Mouse (Mus musculus): ENCODE measurements at regions not wholly inside any gene's neighbourhood (a gene's known extent, or its start where the extent isn't known, plus 50 kb on each side); places are given as distances from the start of the nearest gene placed in this dataset.

GRCm38 (mm10) chr9:50136636-50136985, 208.2 kb downstream of the Rpl10-ps3 start:
- DNase-seq, result no peak

GRCm38 (mm10) chr9:50135939-50136635, 208.7 kb downstream of the Rpl10-ps3 start:
- DNase-seq, result no peak

- no peak for DNase-seq
These were observed 220.5 kb downstream of the Rpl10-ps3 start for GRCm38 (mm10) chr9:50124241-50124640.

- DNase-seq, result no peak
These were observed 223.8 kb downstream of the Rpl10-ps3 start for GRCm38 (mm10) chr9:50120820-50121599.

- DNase-seq, result no peak
These were observed 225.4 kb downstream of the Rpl10-ps3 start for GRCm38 (mm10) chr9:50119412-50119811.

GRCm38 (mm10) chr9:50118578-50118977, 226.2 kb downstream of the Rpl10-ps3 start:
- no peak for DNase-seq

- DNase-seq, result no peak
These were observed 238.2 kb downstream of the Rpl10-ps3 start for GRCm38 (mm10) chr9:50106551-50106950.

- DNase-seq, result no peak
These were observed 242.0 kb downstream of the Rpl10-ps3 start for GRCm38 (mm10) chr9:50102766-50103165.

GRCm38 (mm10) chr9:50101061-50101460, 243.7 kb downstream of the Rpl10-ps3 start:
- no peak for DNase-seq

GRCm38 (mm10) chr9:50090968-50091367, 253.8 kb downstream of the Rpl10-ps3 start:
- DNase-seq, result no peak

- DNase-seq, result no peak
These were observed 254.9 kb downstream of the Rpl10-ps3 start for GRCm38 (mm10) chr9:50089916-50090315.

GRCm38 (mm10) chr9:50080205-50080604, 264.6 kb downstream of the Rpl10-ps3 start:
- no peak for DNase-seq

- DNase-seq, result no peak
These were observed 269.9 kb upstream of the Ncam1 start for GRCm38 (mm10) chr9:50068576-50068975.

GRCm38 (mm10) chr9:50067729-50068225, 269.1 kb upstream of the Ncam1 start:
- no peak for DNase-seq

GRCm38 (mm10) chr9:50064505-50065229, 265.9 kb upstream of the Ncam1 start:
- no peak for DNase-seq

GRCm38 (mm10) chr9:50038231-50038630, 239.5 kb upstream of the Ncam1 start:
- DNase-seq, result no peak

GRCm38 (mm10) chr9:50032322-50033158, 233.8 kb upstream of the Ncam1 start:
- DNase-seq, result no peak

GRCm38 (mm10) chr9:50031318-50031717, 232.6 kb upstream of the Ncam1 start:
- DNase-seq, result no peak

- no peak for DNase-seq
These were observed 230.3 kb upstream of the Ncam1 start for GRCm38 (mm10) chr9:50029030-50029429.

GRCm38 (mm10) chr9:50028573-50028972, 229.8 kb upstream of the Ncam1 start:
- no peak for DNase-seq

- no peak for DNase-seq
These were observed 226.1 kb upstream of the Ncam1 start for GRCm38 (mm10) chr9:50024820-50025219.

GRCm38 (mm10) chr9:50013602-50014001, 214.9 kb upstream of the Ncam1 start:
- no peak for DNase-seq

All from thymus, adult 18-20 months (tissue).